Mouse (Mus musculus) heart, adult 18-20 months (tissue): ENCODE measurements around the gene Ints4. TPM values are rescaled to one million over a fixed set of nuclear protein-coding genes. Genes with fewer than 3 reads are reported as not detected.

ENCODE experiments used
- DNase-seq, 2 experiments: peaks; one replicate each; pipeline ENCODE4 v3.0.0; 2021 to 2022; ENCODE audit warnings: mixed read lengths in 1 of 2
- total RNA-seq, 2 experiments: library from RNA; stranded (reverse); gene quantifications; 2 replicates each; pipeline ENCODE4 v1.2.3; 2021

Ints4 gene
- total RNA-seq, 2 experiments from 2014 or later: 51.9 to 69.1 TPM

GRCm38 (mm10) chr7:97536571-97536970, 55.8 kb downstream of the Ints4 start:
- no peak for DNase-seq

GRCm38 (mm10) chr7:97546462-97546861, 65.7 kb downstream of the Ints4 start:
- DNase-seq: no peak

GRCm38 (mm10) chr7:97549301-97549700, 68.5 kb downstream of the Ints4 start:
- no peak for DNase-seq

GRCm38 (mm10) chr7:97550673-97551072, 69.9 kb downstream of the Ints4 start:
- no peak for DNase-seq

- no peak for DNase-seq
Observed at GRCm38 (mm10) chr7:97563576-97563975, 82.8 kb downstream of the Ints4 start.

- no peak for DNase-seq
Observed at GRCm38 (mm10) chr7:97569372-97569771, 88.6 kb downstream of the Ints4 start.

- DNase-seq: no peak
Observed at GRCm38 (mm10) chr7:97570389-97570788, 89.6 kb downstream of the Ints4 start.

- peak; percentile 66 for DNase-seq
Observed at GRCm38 (mm10) chr7:97578361-97579066, 97.8 kb downstream of the Ints4 start.

- DNase-seq: peak; percentile 95 to 98
Observed at GRCm38 (mm10) chr7:97579067-97579975, 98.6 kb downstream of the Ints4 start, which contains the start of the genes Aamdc and Rsf1. Gene Aamdc (minus strand): TSS chr7:97579497. Gene Rsf1 (plus strand): TSS chr7:97579889.

GRCm38 (mm10) chr7:97579976-97580842, 99.5 kb downstream of the Ints4 start:
- DNase-seq: peak; percentile 38 to 67

- DNase-seq: peak; percentile 86 to 92
Observed at GRCm38 (mm10) chr7:97580843-97581214, 100.1 kb downstream of the Ints4 start.

GRCm38 (mm10) chr7:97588506-97588905, 107.8 kb downstream of the Ints4 start:
- no peak for DNase-seq

GRCm38 (mm10) chr7:97590488-97590887, 109.7 kb downstream of the Ints4 start:
- no peak for DNase-seq

Other genes starting within 250 kb of the Ints4 start
- gene Usp35, start 148.9 kb upstream of the Ints4 start, total RNA-seq: under 1 TPM; 0.41 to 0.60 TPM
- gene Kctd21, start 148.6 kb upstream of the Ints4 start, total RNA-seq: 1 to 10 TPM; 4.1 to 4.9 TPM
- 1 to 10 TPM; 4.4 to 4.8 TPM for gene Alg8, start 109.3 kb upstream of the Ints4 start, total RNA-seq
- 100 to 1,000 TPM; 548 to 551 TPM for gene Ndufc2, start 81.0 kb upstream of the Ints4 start, total RNA-seq
- gene Thrsp, start 63.2 kb upstream of the Ints4 start, total RNA-seq: 100 to 1,000 TPM in 1 of 2 experiments, 10 to 100 TPM in 1; 73.2 to 181 TPM
- gene Kctd14, start 29.6 kb upstream of the Ints4 start, total RNA-seq: under 1 TPM; 0.37 to 0.69 TPM
- gene Aamdc, start 98.5 kb downstream of the Ints4 start, total RNA-seq: 10 to 100 TPM; 63.9 to 67.8 TPM
- gene Rsf1, start 98.9 kb downstream of the Ints4 start, total RNA-seq: 10 to 100 TPM; 14.3 to 16.1 TPM
- gene Clns1a, start 215.7 kb downstream of the Ints4 start, total RNA-seq: 10 to 100 TPM; 28.7 to 29.5 TPM